Mouse (Mus musculus) urinary bladder, postnatal 4 days (tissue): ENCODE data around the gene Man2a2.
"Not testable (repeated sequence)": the region's sequence is repeated elsewhere in the genome, so short reads cannot be mapped to it uniquely, and the experiment has no call there.

Experiments
- DNase-seq, 2 experiments: peaks; one replicate each; pipeline ENCODE4 v3.0.0; 2021 to 2022; ENCODE audit warnings: low spot score in 2 of 2

The Man2a2 gene

GRCm38 (mm10) chr7:80400099-80400498 is 28.9 kb upstream of the Man2a2 start:
- DNase-seq, result no peak

GRCm38 (mm10) chr7:80398654-80399444 is 27.7 kb upstream of the Man2a2 start:
- no peak for DNase-seq

GRCm38 (mm10) chr7:80397986-80398385 is 26.8 kb upstream of the Man2a2 start:
- DNase-seq, result no peak

GRCm38 (mm10) chr7:80396427-80396826 is 25.3 kb upstream of the Man2a2 start:
- DNase-seq, result not testable (repeated sequence)

GRCm38 (mm10) chr7:80394600-80394999 is 23.4 kb upstream of the Man2a2 start:
- no peak for DNase-seq

GRCm38 (mm10) chr7:80392119-80392518 is 20.9 kb upstream of the Man2a2 start:
- DNase-seq, result no peak

GRCm38 (mm10) chr7:80387633-80388543 is 16.7 kb upstream of the Man2a2 start, which contains the start of gene Fes:
Gene Fes (minus strand): TSS chr7:80387946.
- DNase-seq, result peak in 1 of 2 experiments; percentile 56

GRCm38 (mm10) chr7:80387033-80387632 is 16.0 kb upstream of the Man2a2 start:
- DNase-seq, result no peak

- DNase-seq, result peak; percentile 80 to 93
These were observed 15.2 kb upstream of the Man2a2 start for GRCm38 (mm10) chr7:80386235-80386930.

GRCm38 (mm10) chr7:80382919-80383318 is 11.7 kb upstream of the Man2a2 start:
- no peak for DNase-seq

GRCm38 (mm10) chr7:80379531-80379930 is 8.4 kb upstream of the Man2a2 start:
- no peak for DNase-seq

- peak in 1 of 2 experiments; percentile 78 for DNase-seq
These were observed 6.3 kb upstream of the Man2a2 start for GRCm38 (mm10) chr7:80377471-80377870.

GRCm38 (mm10) chr7:80376192-80376591 is 5.0 kb upstream of the Man2a2 start:
- DNase-seq, result no peak

- DNase-seq, result no peak
These were observed 4.3 kb upstream of the Man2a2 start for GRCm38 (mm10) chr7:80375376-80376039.

GRCm38 (mm10) chr7:80374733-80375132 is 3.6 kb upstream of the Man2a2 start:
- no peak for DNase-seq

- no peak for DNase-seq
These were observed 3.1 kb upstream of the Man2a2 start for GRCm38 (mm10) chr7:80374280-80374679.

GRCm38 (mm10) chr7:80373850-80374249 is 2.7 kb upstream of the Man2a2 start:
- no peak for DNase-seq

GRCm38 (mm10) chr7:80373352-80373751 is 2.2 kb upstream of the Man2a2 start:
- DNase-seq, result no peak

GRCm38 (mm10) chr7:80372667-80373066 is 1.5 kb upstream of the Man2a2 start:
- no peak for DNase-seq

GRCm38 (mm10) chr7:80372166-80372565 is 991 bp upstream of the Man2a2 start:
- DNase-seq, result no peak

GRCm38 (mm10) chr7:80370649-80371040 is 530 bp downstream of the Man2a2 start:
- DNase-seq, result peak; percentile 68 to 77
